Mouse (Mus musculus) forebrain, embryonic 14.5 days (tissue): Measurements from ENCODE around the gene Cdh4. TPM values are rescaled to one million over a fixed set of nuclear protein-coding genes. Genes with fewer than 3 reads are reported as not detected.

ENCODE experiments used
- ATAC-seq: fragments of 200-750 bp; cut with Nextera tagmentation; 2 replicates; pipeline ENCODE4 v1.8.0; 2017; ENCODE audit warnings: mild to moderate bottlenecking, moderate library complexity
- DNase-seq: peaks from one replicate; pipeline ENCODE4 v3.0.0-alpha.2; 2015; ENCODE audit warnings: low spot score
- H3K27ac ChIP-seq: fragments of 300-500 bp; sonication (generic); 2 replicates; pipeline ENCODE4 v1.5.1; 2014; ENCODE audit warnings: low read depth, mild to moderate bottlenecking, control low read depth, low read length, moderate library complexity
- H3K27me3 ChIP-seq: fragments of 300-500 bp; sonication (generic); replicated peaks from 2 replicates; pipeline ENCODE4 v1.6.1; 2014; ENCODE audit warnings: low read length, control low read depth, mixed read lengths; ENCODE audit not compliant: control insufficient read depth, insufficient read depth
- H3K36me3 ChIP-seq: fragments of 300-500 bp; sonication (generic); 2 replicates; pipeline ENCODE4 v1.6.1; 2014; ENCODE audit warnings: low read length, control low read depth; ENCODE audit not compliant: control insufficient read depth, insufficient read depth
- H3K4me1 ChIP-seq: fragments of 300-500 bp; sonication (generic); 2 replicates; pipeline ENCODE4 v1.6.1; 2014; ENCODE audit warnings: antibody characterized with exemption, low read length, control low read depth; ENCODE audit not compliant: control insufficient read depth, insufficient read depth
- H3K4me2 ChIP-seq: fragments of 300-500 bp; sonication (generic); 2 replicates; pipeline ENCODE4 v1.6.1; 2014; ENCODE audit warnings: mild to moderate bottlenecking, control low read depth, low read length
- H3K4me3 ChIP-seq: fragments of 300-500 bp; sonication (generic); 2 replicates; pipeline ENCODE4 v1.5.1; 2014; ENCODE audit warnings: low read depth, low read length, control low read depth
- H3K9ac ChIP-seq: fragments of 300-500 bp; sonication (generic); 2 replicates; pipeline ENCODE4 v1.6.1; 2014; ENCODE audit warnings: mild to moderate bottlenecking, low read length, control low read depth, moderate library complexity
- H3K9me3 ChIP-seq: fragments of 300-500 bp; sonication (generic); replicated peaks from 2 replicates; pipeline ENCODE4 v1.6.1; 2016; ENCODE audit warnings: low read length, control low read depth, mixed read lengths; ENCODE audit not compliant: control insufficient read depth
- WGBS: fragments of 180-500 bp; shearing (Covaris S2); extraction: QIAGEN DNeasy Blood & Tissue Kit; methylation state at CpG from one replicate; pipeline ENCODE4 v1.1.7; 2014; 5-methylcytosine and 5-hydroxymethylcytosine counted together
- polyA plus RNA-seq: library from polyadenylated mRNA; unstranded; fragments of >200 nt; fragmentation: Nextera tagmentation; extraction: Ambion mirVana; gene quantifications from 2 replicates; pipeline ENCODE4 v1.2.1, GENCODE M21; 2014

Gene Cdh4
- polyA plus RNA-seq, 1 experiment from 2014 or later = 35.0 TPM

DNA sequence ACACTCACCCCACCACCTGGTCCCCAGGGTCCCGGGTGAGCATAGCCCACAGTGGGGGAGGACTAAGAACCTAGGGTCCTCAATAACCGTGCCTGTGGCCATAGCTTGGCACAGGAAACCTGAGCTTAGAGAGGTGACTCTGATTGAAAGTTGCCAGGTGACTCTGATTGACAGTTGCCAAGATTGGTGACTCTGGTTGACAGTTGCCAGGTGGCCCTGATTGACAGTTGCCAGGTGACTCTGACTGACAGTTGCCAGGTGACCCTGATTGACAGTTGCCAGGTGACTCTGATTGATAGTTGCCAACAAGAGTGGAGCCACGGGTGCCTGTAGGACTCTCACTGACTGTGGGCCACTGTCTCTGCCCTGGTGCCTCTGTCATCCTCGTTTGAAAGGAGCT lies 271.1 kb downstream of the Cdh4 start:
- 0 out of 2 replicates have a peak, but pooled peaks cover 6% of the 10 kb centered on the region for H3K4me1 ChIP-seq
- no peaks in the 10 kb centered on the region for H3K27me3 ChIP-seq
- no peak overlapping the region for H3K4me3 ChIP-seq
- H3K9ac ChIP-seq = no peak overlapping the region
- no peak overlapping the region for H3K27ac ChIP-seq
- no peaks in the 10 kb centered on the region for H3K9me3 ChIP-seq
- no peak overlapping the region for H3K4me2 ChIP-seq
- WGBS = 86% methylated on average over 4 of the region's 4 CpGs
- DNase-seq = no peak
- H3K36me3 ChIP-seq = no peaks in the 10 kb centered on the region
- no peak for ATAC-seq

- Histone ChIP-seq H3K9me3 (no peaks in the 10 kb centered on the region), H3K4me1 (0 out of 2 replicates have a peak, but pooled peaks cover 6% of the 10 kb centered on the region), H3K27ac (no peak overlapping the region), H3K27me3 (no peaks in the 10 kb centered on the region), H3K4me2 (no peak overlapping the region), H3K9ac (no peak overlapping the region), H3K4me3 (no peak overlapping the region), H3K36me3 (no peaks in the 10 kb centered on the region)
- WGBS = 78% methylated on average over 3 of the region's 3 CpGs
- ATAC-seq (no peak), DNase-seq (no peak)
Observed at GRCm38 (mm10) chr2:179714145-179714544, 271.9 kb downstream of the Cdh4 start.

- Histone ChIP-seq H3K4me3 (no peak overlapping the region), H3K9ac (no peak overlapping the region), H3K27ac (no peak overlapping the region), H3K9me3 (no peaks in the 10 kb centered on the region), H3K4me2 (no peak overlapping the region), H3K27me3 (no peaks in the 10 kb centered on the region), H3K36me3 (no peaks in the 10 kb centered on the region), H3K4me1 (0 out of 2 replicates have a peak, but pooled peaks cover under 1% of the 10 kb centered on the region)
- WGBS = 100% methylated on average over 1 of the region's 1 CpGs
- no peak for ATAC-seq
- no peak for DNase-seq
Observed at GRCm38 (mm10) chr2:179715375-179715774, 273.1 kb downstream of the Cdh4 start.

DNA sequence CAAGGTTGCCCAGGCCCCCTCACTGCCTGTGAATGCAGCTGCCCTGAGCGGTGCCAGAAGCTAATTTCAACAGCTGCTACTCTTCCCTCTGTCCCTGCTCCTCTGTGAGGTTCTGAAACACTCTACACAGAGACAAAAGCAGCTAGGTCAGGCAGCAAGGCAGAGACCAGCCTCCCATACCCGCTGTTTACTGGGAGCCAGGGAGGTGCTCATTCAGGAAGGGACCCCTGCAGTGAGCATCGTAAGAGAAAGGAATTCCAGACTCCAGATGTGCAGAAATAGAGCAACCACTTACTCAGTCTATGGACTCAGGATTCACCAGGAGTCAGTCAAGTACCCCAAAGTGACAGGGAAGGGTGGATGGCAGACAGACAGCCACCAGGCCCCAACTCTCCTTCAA lies 278.1 kb downstream of the Cdh4 start:
- no peaks in the 10 kb centered on the region for H3K36me3 ChIP-seq
- ATAC-seq (no peak), DNase-seq (no peak)
- H3K27ac ChIP-seq = no peak overlapping the region
- no peak overlapping the region for H3K4me2 ChIP-seq
- H3K4me1 ChIP-seq = no peaks in the 10 kb centered on the region
- no peaks in the 10 kb centered on the region for H3K27me3 ChIP-seq
- H3K9me3 ChIP-seq = no peaks in the 10 kb centered on the region
- WGBS = 15% methylated on average over 3 of the region's 3 CpGs
- no peak overlapping the region for H3K4me3 ChIP-seq
- H3K9ac ChIP-seq = no peak overlapping the region

GRCm38 (mm10) chr2:179721534-179722516 lies 279.6 kb downstream of the Cdh4 start:
- H3K9me3 ChIP-seq = no peaks in the 10 kb centered on the region
- no peak overlapping the region for H3K4me2 ChIP-seq
- H3K27me3 ChIP-seq = no peaks in the 10 kb centered on the region
- H3K27ac ChIP-seq = no peak overlapping the region
- no peak for DNase-seq
- no peak overlapping the region for H3K4me3 ChIP-seq
- H3K9ac ChIP-seq = no peak overlapping the region
- no peaks in the 10 kb centered on the region for H3K4me1 ChIP-seq
- no peak for ATAC-seq
- WGBS = 57% methylated on average over 18 of the region's 18 CpGs
- no peaks in the 10 kb centered on the region for H3K36me3 ChIP-seq

- Histone ChIP-seq H3K27me3 (no peaks in the 10 kb centered on the region), H3K36me3 (no peaks in the 10 kb centered on the region), H3K4me3 (no peak overlapping the region), H3K4me1 (no peaks in the 10 kb centered on the region), H3K9ac (no peak overlapping the region), H3K4me2 (no peak overlapping the region), H3K27ac (no peak overlapping the region), H3K9me3 (no peaks in the 10 kb centered on the region)
- 74% methylated on average over 4 of the region's 4 CpGs for WGBS
- DNase-seq = no peak
- ATAC-seq = peak; percentile 52
Observed at GRCm38 (mm10) chr2:179722776-179723386, 280.6 kb downstream of the Cdh4 start.

DNA sequence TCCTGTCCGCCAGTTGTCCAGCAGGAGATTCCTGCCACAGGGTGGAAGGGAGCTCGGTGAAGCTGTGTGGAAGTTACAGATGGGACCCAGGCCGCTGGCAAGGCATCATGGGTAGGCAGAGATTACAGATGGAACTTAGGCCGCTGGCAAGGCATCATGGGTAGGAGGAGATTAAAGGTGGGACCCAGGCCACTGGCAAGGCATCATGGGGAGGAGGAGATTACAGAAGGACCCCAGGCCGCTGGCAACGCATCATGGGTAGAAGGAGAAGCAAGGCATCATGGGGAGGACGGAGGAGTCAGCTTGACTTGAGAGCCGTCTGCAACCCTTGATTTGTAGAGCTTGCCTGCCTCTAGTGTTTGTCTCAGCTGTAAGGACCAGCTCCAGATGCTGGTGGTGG lies 281.2 kb downstream of the Cdh4 start:
- no peaks in the 10 kb centered on the region for H3K4me1 ChIP-seq
- H3K27ac ChIP-seq = no peak overlapping the region
- no peaks in the 10 kb centered on the region for H3K27me3 ChIP-seq
- ATAC-seq (no peak), DNase-seq (no peak)
- H3K9me3 ChIP-seq = no peaks in the 10 kb centered on the region
- 94% methylated on average over 8 of the region's 8 CpGs for WGBS
- no peak overlapping the region for H3K9ac ChIP-seq
- no peaks in the 10 kb centered on the region for H3K36me3 ChIP-seq
- no peak overlapping the region for H3K4me3 ChIP-seq
- no peak overlapping the region for H3K4me2 ChIP-seq

- Histone ChIP-seq H3K4me2 (no peak overlapping the region), H3K4me3 (no peak overlapping the region), H3K9me3 (no peaks in the 10 kb centered on the region), H3K4me1 (peaks cover 8% of the 10 kb centered on the region; the same call in 1 of the 2 replicates), H3K27ac (no peak overlapping the region), H3K9ac (no peak overlapping the region), H3K27me3 (no peaks in the 10 kb centered on the region), H3K36me3 (no peaks in the 10 kb centered on the region)
- ATAC-seq = no peak
- 53% methylated on average over 8 of the region's 8 CpGs for whole genome bisulfite sequencing
- DNase-seq = peak; percentile 22
Observed at GRCm38 (mm10) chr2:179729002-179729401, 286.8 kb downstream of the Cdh4 start.

GRCm38 (mm10) chr2:179729802-179730201 lies 287.6 kb downstream of the Cdh4 start:
- Histone ChIP-seq H3K9ac (no peak overlapping the region), H3K36me3 (no peaks in the 10 kb centered on the region), H3K4me3 (no peak overlapping the region), H3K27ac (no peak overlapping the region), H3K4me2 (no peak overlapping the region), H3K9me3 (no peaks in the 10 kb centered on the region), H3K27me3 (no peaks in the 10 kb centered on the region), H3K4me1 (peaks cover 8% of the 10 kb centered on the region; the same call in 1 of the 2 replicates)
- WGBS = 90% methylated on average over 4 of the region's 4 CpGs
- ATAC-seq = no peak
- no peak for DNase-seq
